Mouse (Mus musculus) liver, adult 2 months (tissue): ENCODE results near the gene Fgf2.

ENCODE experiments used
- CTCF ChIP-seq: fragments of 200-500 bp; IDR thresholded peaks from 2 replicates; pipeline ENCODE4 v1.5.1; 2011; ENCODE audit warnings: low read depth, low read length, control low read depth
- POLR2A ChIP-seq: fragments of 200-500 bp; IDR thresholded peaks from 2 replicates; pipeline ENCODE4 v1.6.1; 2011; ENCODE audit warnings: low read length, control low read depth; ENCODE audit not compliant: insufficient read depth; ENCODE audit errors: extremely low read depth

- TF ChIP-seq POLR2A (no peak), CTCF (no peak)
Observed at GRCm38 (mm10) chr3:37379201-37379600, 31.1 kb downstream of the Fgf2 start.
